Mouse (Mus musculus) lung, embryonic 14.5 days (tissue): ENCODE measurements around the gene Cdk17. TPM values are rescaled to one million over a fixed set of nuclear protein-coding genes. Genes with fewer than 3 reads are reported as not detected.

Experiments used
- ATAC-seq: fragments of 200-750 bp; cut with Nextera tagmentation; 2 replicates; pipeline ENCODE4 v1.8.0; 2017; ENCODE audit warnings: mild to moderate bottlenecking, moderate TSS enrichment, moderate library complexity; ENCODE audit not compliant: insufficient read depth
- DNase-seq: peaks from one replicate; pipeline ENCODE4 v3.0.0-alpha.2; 2015
- H3K27ac ChIP-seq: fragments of 300-500 bp; sonication (generic); 2 replicates; pipeline ENCODE4 v1.5.1; 2014; ENCODE audit warnings: low read depth, mild to moderate bottlenecking, moderate library complexity
- H3K27me3 ChIP-seq: fragments of 300-500 bp; sonication (generic); 2 replicates; pipeline ENCODE4 v1.6.1; 2014; ENCODE audit warnings: low read length, control low read depth; ENCODE audit not compliant: insufficient read depth
- H3K36me3 ChIP-seq: fragments of 300-500 bp; sonication (generic); 2 replicates; pipeline ENCODE4 v1.6.1; 2014; ENCODE audit warnings: control low read depth; ENCODE audit not compliant: insufficient read depth
- H3K4me1 ChIP-seq: fragments of 300-500 bp; sonication (generic); 2 replicates; pipeline ENCODE4 v1.6.1; 2014; ENCODE audit warnings: antibody characterized with exemption, control low read depth; ENCODE audit not compliant: insufficient read depth
- H3K4me2 ChIP-seq: fragments of 300-500 bp; sonication (generic); 2 replicates; pipeline ENCODE4 v1.6.1; 2014; ENCODE audit warnings: mild to moderate bottlenecking
- H3K4me3 ChIP-seq: fragments of 300-500 bp; sonication (generic); 2 replicates; pipeline ENCODE4 v1.5.1; 2014; ENCODE audit warnings: low read depth, low read length
- H3K9ac ChIP-seq: fragments of 300-500 bp; sonication (generic); 2 replicates; pipeline ENCODE4 v1.6.1; 2014
- H3K9me3 ChIP-seq: fragments of 300-500 bp; sonication (generic); 2 replicates; pipeline ENCODE4 v1.6.1; 2016; ENCODE audit warnings: low read depth, low read length, control low read depth
- CTCF ChIP-seq: IDR thresholded peaks from 2 replicates; pipeline ENCODE4 v1.5.1; 2016; ENCODE audit warnings: antibody characterized with exemption, low read depth
- WGBS: fragments of 180-500 bp; shearing (Covaris S2); extraction: QIAGEN DNeasy Blood & Tissue Kit; methylation state at CpG from one replicate; pipeline ENCODE4 v1.1.7; 2014; 5-methylcytosine and 5-hydroxymethylcytosine counted together
- microRNA counts: library from miRNA; unstranded; fragments of <30 nt; microRNA quantifications from one replicate; lab custom pipeline; 2016
- microRNA-seq: library from miRNA; unstranded; fragments of <30 nt; microRNA quantifications from one replicate; pipeline ENCODE4, GENCODE M21; 2016; ENCODE audit warnings: borderline number of aligned reads
- polyA plus RNA-seq: library from polyadenylated mRNA; unstranded; fragments of >200 nt; fragmentation: Nextera tagmentation; extraction: Ambion mirVana; gene quantifications from 2 replicates; pipeline ENCODE4 v1.2.1, GENCODE M21; 2014

The Cdk17 gene
- polyA plus RNA-seq, 1 experiment from 2014 or later, result 25.9 TPM

DNA sequence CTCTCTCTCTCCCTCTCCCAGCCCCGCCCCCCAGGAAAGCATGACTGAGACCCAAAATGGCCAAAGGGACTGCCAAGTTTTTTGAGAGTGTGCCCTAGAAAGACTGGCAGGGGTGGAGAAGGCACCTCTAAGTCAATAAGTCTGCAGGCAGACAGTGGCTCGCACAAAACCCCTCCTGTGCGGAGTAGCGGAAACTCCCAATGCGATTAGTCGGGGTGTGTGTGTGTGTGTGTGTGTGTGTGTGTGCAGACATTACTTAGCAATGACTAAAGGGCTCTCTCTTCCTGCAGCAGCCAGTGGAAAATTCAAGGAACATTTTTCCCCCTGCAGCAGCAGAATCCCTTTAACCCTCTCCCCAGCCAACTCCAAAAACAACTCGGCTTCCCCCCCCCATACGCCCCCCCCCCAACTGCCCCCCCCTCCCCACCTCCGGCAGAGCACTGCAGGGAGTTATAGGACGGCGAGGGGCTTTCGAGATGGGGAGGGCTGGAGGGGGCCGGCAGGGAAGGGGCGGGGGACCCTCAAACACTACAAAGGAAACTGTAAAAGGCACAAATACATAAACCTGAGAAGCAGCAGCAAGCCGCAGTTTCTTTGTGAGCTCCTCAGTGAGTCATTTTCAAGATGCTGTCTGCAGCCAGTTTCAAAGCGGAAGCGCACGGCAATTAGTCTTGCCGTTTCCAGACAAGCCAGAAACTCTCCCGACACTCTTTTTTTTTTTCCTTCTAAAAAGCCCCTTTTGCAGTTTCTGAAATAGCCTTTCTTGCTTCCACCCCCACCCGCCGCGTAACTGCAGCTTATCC is 148.7 kb downstream of the Cdk17 start:
- DNase-seq (peak; percentile 87), ATAC-seq (peak; percentile 49; the same call in 1 of the 2 replicates)
- Histone ChIP-seq H3K4me3 (peak overlapping the region; percentile 78), H3K36me3 (no peaks in the 10 kb centered on the region), H3K9ac (peak overlapping the region; percentile 91), H3K9me3 (no peaks in the 10 kb centered on the region), H3K4me1 (peaks cover 5% of the 10 kb centered on the region), H3K27ac (peak overlapping the region; percentile 97), H3K4me2 (peak overlapping the region; percentile 87), H3K27me3 (no peaks in the 10 kb centered on the region)
- TF ChIP-seq CTCF, result no peak
- WGBS, result under 1% methylated on average over 22 of the region's 23 CpGs

DNA sequence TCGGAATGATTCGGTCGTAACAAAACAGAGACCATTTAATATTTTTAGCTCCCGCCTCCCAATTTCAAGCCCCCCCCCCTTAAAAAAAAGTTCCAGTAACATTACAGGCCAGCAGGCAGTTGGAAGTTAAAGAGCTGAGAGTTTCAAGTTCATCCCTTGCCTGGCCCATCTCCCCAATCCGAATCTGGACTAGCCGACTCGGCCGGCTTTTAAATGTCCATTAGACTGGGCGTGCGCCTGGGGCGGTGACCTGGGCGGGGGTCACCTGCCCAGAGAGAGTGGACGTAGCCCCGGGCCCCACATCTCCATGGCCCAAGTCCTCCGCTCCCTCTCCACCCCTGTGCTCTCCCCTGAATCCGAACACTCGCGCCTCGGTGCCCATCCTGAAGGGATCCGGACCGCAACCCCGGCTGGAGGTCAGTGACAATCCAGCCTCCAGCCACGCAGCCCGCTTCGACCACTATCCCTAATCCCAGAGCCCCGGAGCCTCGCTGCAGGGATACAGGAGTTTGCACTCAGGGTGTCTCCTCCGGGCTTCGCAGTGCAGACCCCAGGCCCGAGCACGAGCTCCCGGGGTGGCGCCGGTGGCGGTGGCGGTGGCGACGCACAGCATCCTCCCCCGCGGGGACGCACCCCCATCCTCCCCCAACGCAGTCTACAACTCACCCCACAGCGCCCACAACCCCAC is 149.4 kb downstream of the Cdk17 start:
- no peaks in the 10 kb centered on the region for H3K9me3 ChIP-seq
- no peak for TF ChIP-seq CTCF
- peak overlapping the region; percentile 97 for H3K27ac ChIP-seq
- H3K4me1 ChIP-seq, result peaks cover 5% of the 10 kb centered on the region
- H3K9ac ChIP-seq, result peak overlapping the region; percentile 91
- under 1% methylated on average over 43 of the region's 43 CpGs for WGBS
- H3K36me3 ChIP-seq, result no peaks in the 10 kb centered on the region
- H3K4me2 ChIP-seq, result peak overlapping the region; percentile 87
- ATAC-seq (peak; percentile 23), DNase-seq (no peak)
- no peaks in the 10 kb centered on the region for H3K27me3 ChIP-seq
- H3K4me3 ChIP-seq, result peak overlapping the region; percentile 78

DNA sequence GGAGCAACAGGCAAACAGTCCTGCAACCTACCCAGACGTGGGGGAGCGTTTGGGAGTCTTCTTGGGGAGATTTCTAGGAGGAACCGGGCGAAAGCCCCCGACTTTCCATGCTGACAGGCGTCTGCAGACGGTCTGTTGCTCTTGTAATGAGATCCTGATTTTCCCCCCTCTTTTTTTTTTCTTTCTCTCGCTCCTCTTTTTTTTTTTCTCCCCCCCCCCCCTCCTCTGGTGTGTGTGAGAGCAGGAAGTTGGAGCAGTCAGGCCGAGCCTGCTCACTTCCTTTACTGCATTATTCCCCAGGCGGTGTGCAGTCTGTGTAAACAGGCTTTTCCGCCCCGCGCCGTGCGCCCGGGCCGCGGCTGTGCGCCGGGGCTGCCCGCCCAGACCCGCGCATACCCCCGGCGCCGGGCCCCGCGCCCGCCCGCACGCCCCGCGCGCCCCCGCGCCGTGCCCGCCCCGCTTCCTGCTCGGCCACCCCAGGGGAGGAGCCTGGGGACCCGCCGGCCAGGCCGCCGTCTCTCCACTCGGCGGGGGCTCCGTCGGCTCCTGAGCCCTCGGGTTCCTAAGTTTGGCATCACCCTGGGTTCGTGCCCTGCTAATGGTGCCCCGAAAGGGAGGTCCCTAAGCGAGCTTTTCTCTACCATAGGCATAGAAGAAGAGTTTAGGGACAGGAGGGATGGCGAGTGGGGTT is 150.2 kb downstream of the Cdk17 start, which contains the start of gene Elk3:
Gene Elk3, minus strand, starts transcription at position 415 of the 691 bp plus-strand sequence.
- peak; percentile 80 for ATAC-seq
- peak within 1 kb of the TSS; percentile 87 for H3K4me2 ChIP-seq
- H3K4me3 ChIP-seq, result peak within 1 kb of the TSS; percentile 78
- no peak for TF ChIP-seq CTCF
- H3K36me3 ChIP-seq, result no peaks in the 10 kb centered on the region
- peak; percentile 79 for DNase-seq
- under 1% methylated on average over 43 of the region's 53 CpGs for WGBS
- H3K27me3 ChIP-seq, result no peaks in the 10 kb centered on the region
- no peaks in the 10 kb centered on the region for H3K9me3 ChIP-seq
- peaks cover 4% of the 10 kb centered on the region for H3K4me1 ChIP-seq
- peak within 1 kb of the TSS; percentile 97 for H3K27ac ChIP-seq
- H3K9ac ChIP-seq, result peak within 1 kb of the TSS; percentile 91

DNA sequence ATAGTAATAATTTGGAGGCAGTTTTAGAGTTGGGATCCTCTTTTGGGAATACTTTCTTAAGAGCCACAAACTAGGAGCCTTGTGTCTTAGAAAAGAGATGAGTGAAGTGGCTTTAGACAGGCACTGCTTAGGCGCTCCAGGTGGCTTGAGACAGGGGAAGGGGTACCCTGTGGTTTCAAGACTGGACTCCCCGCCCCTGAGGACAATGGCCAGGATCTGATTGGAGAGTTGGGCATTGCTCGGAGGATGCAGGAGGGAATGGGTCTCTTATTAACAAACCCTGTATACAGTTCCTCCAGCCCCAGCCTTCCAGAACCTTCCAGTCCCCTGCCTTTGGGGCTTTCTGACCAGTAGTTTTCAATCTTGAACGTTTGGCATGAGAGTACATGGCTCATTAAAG is 150.9 kb downstream of the Cdk17 start:
- H3K27me3 ChIP-seq, result no peaks in the 10 kb centered on the region
- peak overlapping the region; percentile 87 for H3K4me2 ChIP-seq
- no peaks in the 10 kb centered on the region; the same call in 1 of the 2 replicates for H3K4me1 ChIP-seq
- 6% methylated on average over 4 of the region's 4 CpGs for WGBS
- H3K9ac ChIP-seq, result no peak overlapping the region; the same call in 1 of the 2 replicates
- no peak overlapping the region for H3K27ac ChIP-seq
- no peak for ATAC-seq
- H3K36me3 ChIP-seq, result no peaks in the 10 kb centered on the region
- no peaks in the 10 kb centered on the region for H3K9me3 ChIP-seq
- DNase-seq, result no peak
- TF ChIP-seq CTCF, result no peak
- H3K4me3 ChIP-seq, result peak overlapping the region; percentile 78

MicroRNA genes within 50 kb of the gene (microRNA counts, 519-probe panel; counts per million panel counts)
- microRNA mmu-miR-1931 (lab: Ali Mortazavi, UCI), result 30.5 counts per million

Small RNA genes lying within 50 kb of the gene (microRNA-seq; reads per million reads assigned to microRNA genes)
- gene Mir1931, result 1.7 reads per million

Other genes with a start within 250 kb of the Cdk17 start
- 0.45 and 0.70 TPM in 2 replicates for gene Cfap54, start 79.3 kb upstream of the Cdk17 start, polyA plus RNA-seq
- gene Elk3, start 150.3 kb downstream of the Cdk17 start, polyA plus RNA-seq, result 55.3 and 57.7 TPM in 2 replicates